In the genomic region with DNA sequence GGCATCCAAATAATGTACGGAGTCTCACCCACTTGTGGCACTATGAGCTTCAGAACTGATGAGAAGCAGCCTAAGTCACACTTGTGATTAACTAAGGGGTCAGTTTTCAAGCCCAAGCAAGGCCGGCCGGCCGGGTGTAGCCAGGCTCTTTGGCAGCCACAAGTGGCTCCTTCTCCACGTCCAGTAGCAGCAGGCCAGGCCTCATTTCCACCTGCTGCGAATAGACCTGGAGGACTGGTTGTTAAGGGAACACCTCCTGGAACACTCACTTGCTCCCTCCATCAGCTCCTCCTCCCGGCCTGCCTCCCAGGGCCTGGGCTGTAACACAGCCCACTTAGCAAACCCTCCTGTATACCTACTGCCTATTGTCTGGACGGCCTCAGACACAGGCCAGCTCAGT, we compare ENCODE assay signal across 21 mouse cellular contexts.
DNase-seq lines count a peak whose midpoint lies in the region; ATAC-seq and TF ChIP-seq lines count a peak whose summit lies in the region.
"Had no signal": no experiment of that assay in that cellular context is flagged by ENCODE, and none has a peak within 500 bp of the region (broad histone marks: within the 10 kb centered on the region; RNA-seq: fewer than 3 reads in every experiment).

No protein-coding gene starts in this region.

- no peak overlapping the region for H3K4me2 ChIP-seq in lung, embryonic 15.5 days
- H3K4me2 ChIP-seq: embryonic facial prominence, embryonic 13.5 days; heart, embryonic 12.5 days; hindbrain, embryonic 14.5 days; limb, embryonic 15.5 days; liver, embryonic 15.5 days; neural tube, embryonic 15.5 days; stomach, embryonic 15.5 days had no signal

- no peak for TF ChIP-seq POLR2A in thymus, adult 2 months (IDR thresholded peaks at IDR 0.05; ENCODE audit: control insufficient read depth, extremely low read depth, insufficient read depth, low read length, poor library complexity)

- DNase-seq in cerebellum, adult 11-12 months, result peak; percentile 40
- DNase-seq in cerebellum, adult 11 months, result no peak
- DNase-seq in gastrocnemius, adult 2 months, result peak; percentile 79
- DNase-seq in gastrocnemius, postnatal 36 days, result no peak
- no peak for DNase-seq in lung, postnatal 14 days
- DNase-seq in lung, postnatal 36 days, result peak; percentile 40
- no peak for DNase-seq in thymus, adult 2 months
- DNase-seq: adrenal gland, postnatal 14 days; cerebellum, adult 9-10 months; heart, postnatal 14 days; kidney, adult 11 months; midbrain, embryonic 14.5 days had no signal

- H3K9me3 ChIP-seq in lung, embryonic 15.5 days, result no peaks in the 10 kb centered on the region
- H3K9me3 ChIP-seq: embryonic facial prominence, embryonic 13.5 days; heart, embryonic 12.5 days; limb, embryonic 15.5 days; liver, embryonic 15.5 days; neural tube, embryonic 15.5 days; stomach, embryonic 15.5 days had no signal

- no peak overlapping the region for H3K4me3 ChIP-seq in gastrocnemius, adult 2 months
- H3K4me3 ChIP-seq in lung, embryonic 15.5 days, result no peak overlapping the region
- no peak overlapping the region for H3K4me3 ChIP-seq in thymus, adult 2 months (ENCODE audit: control insufficient read depth, insufficient read depth, low read length)
- H3K4me3 ChIP-seq: embryonic facial prominence, embryonic 13.5 days; heart, embryonic 12.5 days; limb, embryonic 15.5 days; liver, embryonic 15.5 days; neural tube, embryonic 15.5 days; stomach, embryonic 15.5 days had no signal

- H3K4me1 ChIP-seq in lung, embryonic 15.5 days, result peaks cover 14% of the 10 kb centered on the region
- peaks cover 4% of the 10 kb centered on the region for H3K4me1 ChIP-seq in thymus, adult 2 months (replicated peaks; ENCODE audit: control insufficient read depth, insufficient read depth, low read length)

- H3K36me3 ChIP-seq in lung, embryonic 15.5 days, result no peaks in the 10 kb centered on the region
- H3K36me3 ChIP-seq in thymus, adult 2 months (ENCODE audit: control insufficient read depth, insufficient read depth, low read length), result no peaks in the 10 kb centered on the region
- H3K36me3 ChIP-seq: embryonic facial prominence, embryonic 13.5 days; heart, embryonic 12.5 days; limb, embryonic 15.5 days; liver, embryonic 15.5 days; neural tube, embryonic 15.5 days; stomach, embryonic 15.5 days had no signal

- H3K9ac ChIP-seq in lung, embryonic 15.5 days, result no peak overlapping the region
- H3K9ac ChIP-seq: embryonic facial prominence, embryonic 13.5 days; heart, embryonic 12.5 days; hindbrain, embryonic 14.5 days; limb, embryonic 15.5 days; liver, embryonic 15.5 days; neural tube, embryonic 15.5 days; stomach, embryonic 15.5 days had no signal

- H3K27me3 ChIP-seq in lung, embryonic 15.5 days, result no peaks in the 10 kb centered on the region
- no peaks in the 10 kb centered on the region for H3K27me3 ChIP-seq in thymus, adult 2 months (ENCODE audit: control insufficient read depth, insufficient read depth, low read length)
- H3K27me3 ChIP-seq: embryonic facial prominence, embryonic 13.5 days; heart, embryonic 12.5 days; limb, embryonic 15.5 days; liver, embryonic 15.5 days; neural tube, embryonic 15.5 days; stomach, embryonic 15.5 days had no signal

- ATAC-seq in lung, embryonic 15.5 days (ENCODE audit: borderline replicate concordance, extremely low read depth, low FRiP score, low TSS enrichment), result peak; percentile 55; the same call in 1 of the 2 replicates
- ATAC-seq: CD4-positive, CD25-positive, alpha-beta regulatory T cell, adult 4 months had no signal

- intact Hi-C loops in gastrocnemius, adult 2 months (cut with DNase I), result no loop called here
- intact Hi-C loops in gastrocnemius, postnatal 36 days (cut with DNase I), result no loop called here

- no peak for TF ChIP-seq CTCF in gastrocnemius, adult 2 months (IDR thresholded peaks at IDR 0.05)
- no peak for TF ChIP-seq CTCF in thymus, adult 2 months (IDR thresholded peaks at IDR 0.05; ENCODE audit: borderline replicate concordance, control insufficient read depth, extremely low read depth, insufficient read depth, low read length, poor library complexity)

- 52% methylated on average over 8 of the region's 8 CpGs for WGBS in lung, embryonic 15.5 days
- 97% methylated on average over 8 of the region's 8 CpGs for WGBS in thymus, adult 2 months

- peak overlapping the region; percentile 75 for H3K27ac ChIP-seq in gastrocnemius, adult 2 months
- peak overlapping the region; percentile 49 for H3K27ac ChIP-seq in lung, embryonic 15.5 days
- no peak overlapping the region for H3K27ac ChIP-seq in thymus, adult 2 months (ENCODE audit: control insufficient read depth, insufficient read depth, low read length)
- H3K27ac ChIP-seq: embryonic facial prominence, embryonic 13.5 days; hindbrain, embryonic 14.5 days; limb, embryonic 15.5 days; liver, embryonic 15.5 days; neural tube, embryonic 15.5 days; stomach, embryonic 15.5 days had no signal

Comparison
In these comparisons a context has a peak if more than half of its experiments do, and no peak if none do; other contexts are left out.
1. DNase-seq: peak in cerebellum, adult 11-12 months (single experiment), gastrocnemius, adult 2 months (single experiment) and lung, postnatal 36 days (single experiment); none in cerebellum, adult 11 months (single experiment), gastrocnemius, postnatal 36 days (0 of 2), lung, postnatal 14 days (single experiment) and thymus, adult 2 months (single experiment).